Mouse (Mus musculus) erythroblast, embryonic 14.5 days (primary cell): ENCODE measurements around the gene Pou2f1. TPM values are rescaled to one million over a fixed set of nuclear protein-coding genes. Genes with fewer than 3 reads are reported as not detected.

Source experiments
- H3K27me3 ChIP-seq: 2 replicates; pipeline ENCODE4 v1.6.1; 2012; ENCODE audit warnings: inconsistent platforms; ENCODE audit not compliant: control insufficient read depth
- H3K36me3 ChIP-seq: 2 replicates; pipeline ENCODE4 v1.6.1; 2012; ENCODE audit warnings: mild to moderate bottlenecking, inconsistent platforms; ENCODE audit not compliant: control insufficient read depth
- H3K4me1 ChIP-seq: 2 replicates; pipeline ENCODE4 v1.6.1; 2012; ENCODE audit warnings: inconsistent platforms; ENCODE audit not compliant: control insufficient read depth
- H3K4me3 ChIP-seq: replicated peaks from 2 replicates; pipeline ENCODE3; 2012; ENCODE audit warnings: moderate library complexity, mild to moderate bottlenecking, inconsistent platforms
- H3K9me3 ChIP-seq: 2 replicates; pipeline ENCODE4 v1.6.1; 2012; ENCODE audit warnings: low read length, inconsistent platforms, mixed read lengths; ENCODE audit not compliant: control insufficient read depth
- GATA1 ChIP-seq: IDR thresholded peaks from 2 replicates; pipeline ENCODE4 v1.6.1; 2012; ENCODE audit warnings: low read length, inconsistent platforms, mixed read lengths
- TAL1 ChIP-seq: IDR thresholded peaks from 3 replicates; pipeline ENCODE4 v1.6.1; 2012; ENCODE audit warnings: low read length, inconsistent platforms, mixed read lengths
- polyA plus RNA-seq: library from polyadenylated mRNA; stranded (reverse); fragments of >175 nt; gene quantifications from 2 replicates; pipeline ENCODE4 v1.2.3, GENCODE M21; 2012

Gene Pou2f1
- 0.59 and 0.65 TPM in 2 replicates for polyA plus RNA-seq

GRCm38 (mm10) chr1:166002520-166003155, at the start of gene Pou2f1:
Gene Pou2f1, minus strand, starts transcription at chr1:166002678.
- H3K36me3 ChIP-seq, result no peaks in the 10 kb centered on the region
- H3K4me1 ChIP-seq, result peaks cover 44% of the 10 kb centered on the region
- no peaks in the 10 kb centered on the region for H3K27me3 ChIP-seq
- peak within 1 kb of the TSS; percentile 73 for H3K4me3 ChIP-seq
- H3K9me3 ChIP-seq, result no peaks in the 10 kb centered on the region
- TF ChIP-seq GATA1 (no peak), TAL1 (no peak)

- H3K27me3 ChIP-seq, result peaks cover 50% of the 10 kb centered on the region
Measured at GRCm38 (mm10) chr1:166049046-166049827, 46.8 kb upstream of the Pou2f1 start.

GRCm38 (mm10) chr1:166048230-166048911, 45.9 kb upstream of the Pou2f1 start:
- H3K27me3 ChIP-seq, result peaks cover 51% of the 10 kb centered on the region

More at GRCm38 (mm10) chr1:166049046-166049827, 46.8 kb upstream of the Pou2f1 start:
- no peaks in the 10 kb centered on the region for H3K36me3 ChIP-seq
- no peaks in the 10 kb centered on the region; the same call in 1 of the 2 replicates for H3K4me1 ChIP-seq
- no peaks in the 10 kb centered on the region for H3K9me3 ChIP-seq
- H3K4me3 ChIP-seq, result no peak overlapping the region
- TF ChIP-seq TAL1, result no peak
- no peak for TF ChIP-seq GATA1

GRCm38 (mm10) chr1:166047505-166048170, 45.2 kb upstream of the Pou2f1 start:
- Histone ChIP-seq H3K9me3 (no peaks in the 10 kb centered on the region), H3K36me3 (no peaks in the 10 kb centered on the region), H3K4me3 (no peak overlapping the region), H3K4me1 (no peaks in the 10 kb centered on the region; the same call in 1 of the 2 replicates), H3K27me3 (peaks cover 51% of the 10 kb centered on the region)
- TF ChIP-seq GATA1, result no peak

More at GRCm38 (mm10) chr1:166048230-166048911, 45.9 kb upstream of the Pou2f1 start:
- H3K4me1 ChIP-seq, result no peaks in the 10 kb centered on the region; the same call in 1 of the 2 replicates
- TF ChIP-seq TAL1 (no peak), GATA1 (no peak)
- H3K36me3 ChIP-seq, result no peaks in the 10 kb centered on the region
- H3K4me3 ChIP-seq, result no peak overlapping the region
- no peaks in the 10 kb centered on the region for H3K9me3 ChIP-seq

- H3K36me3 ChIP-seq, result no peaks in the 10 kb centered on the region
- no peaks in the 10 kb centered on the region for H3K9me3 ChIP-seq
- TF ChIP-seq GATA1 (no peak), TAL1 (no peak)
- no peaks in the 10 kb centered on the region; the same call in 1 of the 2 replicates for H3K4me1 ChIP-seq
- H3K27me3 ChIP-seq, result peaks cover 53% of the 10 kb centered on the region
- H3K4me3 ChIP-seq, result no peak overlapping the region
Measured at GRCm38 (mm10) chr1:166045894-166046197, 43.4 kb upstream of the Pou2f1 start.

- TF ChIP-seq GATA1 (no peak), TAL1 (no peak)
- H3K27me3 ChIP-seq, result peaks cover 53% of the 10 kb centered on the region
Measured at GRCm38 (mm10) chr1:166045060-166045893, 42.8 kb upstream of the Pou2f1 start.

GRCm38 (mm10) chr1:166043451-166044149, 41.1 kb upstream of the Pou2f1 start:
- peaks cover 41% of the 10 kb centered on the region for H3K27me3 ChIP-seq
- H3K4me3 ChIP-seq, result no peak overlapping the region
- no peak for TF ChIP-seq TAL1
- no peak for TF ChIP-seq GATA1

More at GRCm38 (mm10) chr1:166045060-166045893, 42.8 kb upstream of the Pou2f1 start:
- Histone ChIP-seq H3K4me1 (no peaks in the 10 kb centered on the region; the same call in 1 of the 2 replicates), H3K4me3 (no peak overlapping the region), H3K36me3 (no peaks in the 10 kb centered on the region), H3K9me3 (no peaks in the 10 kb centered on the region)

GRCm38 (mm10) chr1:166041501-166041900, 39.0 kb upstream of the Pou2f1 start:
- TF ChIP-seq GATA1 (no peak), TAL1 (no peak)
- Histone ChIP-seq H3K36me3 (no peaks in the 10 kb centered on the region), H3K4me3 (no peak overlapping the region), H3K4me1 (no peaks in the 10 kb centered on the region), H3K9me3 (no peaks in the 10 kb centered on the region), H3K27me3 (peaks cover 20% of the 10 kb centered on the region)

More at GRCm38 (mm10) chr1:166043451-166044149, 41.1 kb upstream of the Pou2f1 start:
- Histone ChIP-seq H3K36me3 (no peaks in the 10 kb centered on the region), H3K9me3 (no peaks in the 10 kb centered on the region), H3K4me1 (no peaks in the 10 kb centered on the region; the same call in 1 of the 2 replicates)
